Mouse (Mus musculus) olfactory bulb, adult 2 months (tissue): ENCODE measurements around the gene Mgat4a.

Experiments used
- CTCF ChIP-seq: fragments of 200-500 bp; IDR thresholded peaks from 2 replicates; pipeline ENCODE4 v1.5.1; 2012; ENCODE audit warnings: low read depth, mild to moderate bottlenecking, low read length, moderate library complexity; ENCODE audit not compliant: insufficient read depth
- POLR2A ChIP-seq: fragments of 200-500 bp; IDR thresholded peaks from 2 replicates; pipeline ENCODE4 v1.6.1; 2012; ENCODE audit warnings: mild to moderate bottlenecking, low read depth, low read length, moderate library complexity; ENCODE audit not compliant: insufficient read depth

DNA sequence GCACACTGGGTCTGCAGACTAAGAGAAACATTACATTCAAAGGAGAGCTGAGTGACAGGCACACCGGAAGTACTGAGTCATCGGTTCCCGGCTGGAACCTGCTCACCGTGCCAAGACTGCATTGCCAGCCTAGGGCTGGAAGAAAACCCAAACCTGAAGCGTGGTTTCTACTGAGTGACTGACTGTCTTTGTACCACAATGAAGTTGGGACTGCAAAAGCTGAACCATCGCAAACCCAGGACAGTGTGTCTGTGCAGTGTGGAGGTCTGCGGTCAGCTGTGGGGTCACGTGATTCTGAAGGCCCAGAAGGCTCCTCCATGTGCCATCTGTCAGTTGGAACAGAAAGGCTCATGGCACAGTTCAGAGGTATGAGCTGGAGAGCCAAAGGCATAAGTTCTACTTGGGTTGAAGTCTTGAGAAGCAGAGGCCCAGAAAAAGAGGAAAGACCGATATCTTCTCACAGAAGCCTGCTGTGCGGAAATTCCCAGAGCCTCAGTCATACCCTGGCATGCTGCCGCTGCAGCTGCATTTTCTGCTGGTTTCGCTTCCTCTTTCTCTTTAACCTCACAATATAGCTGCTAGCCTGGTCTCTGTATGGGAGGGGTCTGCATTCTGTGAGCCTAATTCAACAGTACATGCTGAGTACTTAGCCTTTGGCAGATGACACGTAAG is 45.1 kb upstream of the Mgat4a start:
- TF ChIP-seq POLR2A (no peak), CTCF (no peak)
